Mouse (Mus musculus): ENCODE measurements around the gene Mpeg1.

The Mpeg1 gene

DNA sequence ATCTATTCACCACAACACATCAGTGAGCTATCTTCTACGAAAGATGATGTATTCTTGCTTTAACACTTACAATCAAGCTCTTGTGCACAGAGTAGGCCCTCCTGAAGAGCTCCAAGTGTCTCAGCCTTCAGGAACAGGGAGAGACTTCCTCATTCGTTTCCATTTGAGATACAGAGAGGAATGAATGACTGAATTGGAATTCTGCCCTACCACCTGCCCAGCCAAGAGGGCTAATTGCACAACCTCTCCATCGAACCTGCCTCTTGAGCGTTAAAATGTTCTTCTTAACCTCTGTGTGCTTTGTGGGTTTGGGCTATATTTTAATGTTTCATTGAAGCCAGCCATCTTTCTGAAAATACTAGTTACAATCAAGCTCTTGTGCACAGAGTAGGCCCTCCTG lies 4.1 kb downstream of the Mpeg1 start:
- no peak for DNase-seq (ENCODE audit: low read depth, low spot score)

DNA sequence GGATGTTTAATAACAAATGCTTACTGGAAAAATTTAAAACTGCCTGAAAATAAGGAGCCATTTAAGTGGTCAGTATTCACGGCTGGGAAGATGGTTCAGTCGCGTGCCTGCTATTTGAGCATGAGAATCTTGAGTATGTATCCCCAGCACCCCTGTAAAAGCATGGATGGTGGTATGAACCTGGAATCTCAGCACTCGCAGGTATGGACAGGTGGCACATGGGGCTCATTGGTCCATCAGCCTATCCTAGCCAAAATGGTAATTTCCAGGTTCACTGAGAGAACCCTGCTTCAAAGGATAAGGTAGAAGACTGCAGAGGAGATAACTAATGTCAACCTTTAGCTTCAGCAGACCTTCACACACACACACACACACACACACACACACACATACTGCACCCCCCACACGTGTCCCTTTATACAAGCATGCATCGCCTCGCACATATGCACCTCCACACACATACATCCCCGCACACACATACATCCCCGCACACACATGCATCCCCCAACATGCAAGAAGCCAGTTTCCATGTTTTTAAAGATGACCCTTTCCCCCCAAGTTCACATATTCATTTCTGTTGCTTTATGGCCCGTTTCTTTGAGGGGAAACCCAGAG lies 5.1 kb downstream of the Mpeg1 start:
- no peak for DNase-seq (ENCODE audit: low read depth, low spot score)

DNA sequence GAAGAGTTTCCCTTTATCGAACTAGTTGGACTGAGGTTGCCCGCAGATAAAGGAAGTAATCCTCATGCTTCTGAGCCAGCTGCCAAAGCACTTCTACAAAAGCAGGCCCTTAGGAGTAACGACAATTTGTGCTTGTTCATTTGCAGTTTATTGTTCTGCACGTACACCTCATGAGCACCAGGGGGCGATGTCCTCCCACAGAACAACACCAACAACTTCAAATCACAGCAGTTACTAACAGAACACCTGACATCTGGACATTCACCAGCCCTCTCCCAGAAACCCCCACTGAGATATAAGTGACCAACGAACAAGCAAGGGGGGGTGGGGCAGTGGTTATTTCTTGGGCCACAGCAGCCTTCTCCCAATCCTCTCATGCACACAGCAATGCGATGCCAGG lies 5.6 kb downstream of the Mpeg1 start:
- DNase-seq (ENCODE audit: low read depth, low spot score) = peak; percentile 57

DNA sequence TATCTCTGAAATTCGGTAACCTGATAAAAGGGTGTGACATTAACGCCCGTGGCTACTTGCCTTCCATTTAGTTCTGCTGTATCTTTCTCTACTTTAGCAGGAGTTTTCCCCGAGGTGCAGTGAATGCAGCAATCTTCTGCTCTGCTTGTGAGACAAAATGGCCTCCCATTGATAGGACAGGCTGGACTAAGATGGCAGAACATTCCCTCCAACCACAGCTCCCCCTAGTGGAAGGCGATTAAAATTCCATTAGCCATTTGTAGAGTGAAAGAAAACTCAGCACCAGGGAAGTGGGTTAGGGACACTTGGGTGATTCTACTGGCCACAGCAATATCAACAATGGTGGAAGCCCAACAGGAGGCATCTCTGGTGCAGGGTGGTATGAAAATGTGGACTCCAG lies 6.9 kb downstream of the Mpeg1 start:
- no peak for DNase-seq (ENCODE audit: low read depth, low spot score)

DNA sequence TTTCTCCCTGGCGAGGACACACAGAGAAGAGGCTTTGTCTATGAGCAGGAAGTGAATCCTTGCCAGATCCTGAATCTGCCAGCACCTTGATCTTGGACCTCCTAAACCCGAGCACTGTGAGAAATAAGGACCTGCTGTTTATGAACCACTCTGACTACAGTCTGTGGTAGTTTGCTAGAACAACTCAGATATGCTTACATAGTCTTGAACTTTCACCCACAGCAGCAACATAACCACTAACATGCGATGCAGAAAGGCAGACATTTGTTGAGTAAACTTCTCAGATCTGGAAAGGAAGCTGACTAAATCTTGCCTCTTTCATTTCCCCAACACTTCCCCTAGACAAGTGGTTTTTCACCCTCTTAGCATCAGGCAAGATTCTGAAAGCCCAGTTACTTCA lies 11.3 kb downstream of the Mpeg1 start:
- DNase-seq (ENCODE audit: low read depth, low spot score) = no peak

DNA sequence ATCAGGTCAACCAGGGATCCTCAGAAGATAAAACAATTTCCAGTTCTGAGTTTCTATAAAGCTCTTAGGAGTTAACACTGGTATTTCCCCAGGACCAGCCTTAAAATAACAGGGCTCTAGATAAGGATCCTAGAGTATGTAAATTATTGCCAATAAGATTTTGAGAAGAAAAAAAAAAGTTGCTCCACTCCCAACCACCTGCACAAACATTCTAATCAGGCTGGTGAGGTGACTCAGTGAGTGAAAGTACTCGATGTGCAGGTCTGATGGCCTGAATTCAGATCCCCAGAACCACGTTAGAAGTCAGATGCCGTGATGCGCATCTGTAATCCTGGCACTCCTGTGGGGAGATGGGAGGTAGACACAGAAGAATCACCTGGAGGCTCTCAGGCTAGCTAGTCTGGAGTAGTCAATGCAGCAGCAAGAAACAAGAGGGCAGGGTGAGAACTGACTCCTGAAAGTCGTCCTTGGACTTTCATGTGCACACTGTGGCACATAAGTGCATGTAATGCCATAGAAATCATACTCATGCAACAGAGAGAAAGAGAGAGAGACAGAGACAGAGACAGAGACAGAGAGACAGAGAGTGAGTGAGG lies 11.9 kb downstream of the Mpeg1 start:
- no peak for DNase-seq (ENCODE audit: low read depth, low spot score)

DNA sequence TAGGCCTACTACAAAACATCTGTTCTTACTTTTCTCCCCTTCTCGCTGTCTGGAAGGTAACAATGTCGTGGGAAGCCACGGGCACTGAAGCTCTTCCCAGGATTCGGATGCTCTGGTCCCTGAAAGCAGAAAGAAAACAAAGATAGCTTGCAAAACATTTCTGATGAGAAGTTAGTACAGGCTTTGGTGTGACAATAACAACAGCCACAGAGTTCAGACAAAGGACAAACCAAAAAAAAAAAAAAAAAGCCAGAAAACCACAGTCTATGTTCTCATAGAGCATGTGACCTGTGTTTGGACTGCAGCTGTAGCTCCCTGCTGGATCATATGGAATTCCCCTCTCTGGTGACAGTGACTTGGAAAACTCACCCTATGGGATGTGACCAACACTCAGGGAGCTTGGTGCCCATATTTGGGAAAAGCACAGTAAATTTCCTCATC lies 12.6 kb downstream of the Mpeg1 start:
- no peak for DNase-seq (ENCODE audit: low read depth, low spot score)

DNA sequence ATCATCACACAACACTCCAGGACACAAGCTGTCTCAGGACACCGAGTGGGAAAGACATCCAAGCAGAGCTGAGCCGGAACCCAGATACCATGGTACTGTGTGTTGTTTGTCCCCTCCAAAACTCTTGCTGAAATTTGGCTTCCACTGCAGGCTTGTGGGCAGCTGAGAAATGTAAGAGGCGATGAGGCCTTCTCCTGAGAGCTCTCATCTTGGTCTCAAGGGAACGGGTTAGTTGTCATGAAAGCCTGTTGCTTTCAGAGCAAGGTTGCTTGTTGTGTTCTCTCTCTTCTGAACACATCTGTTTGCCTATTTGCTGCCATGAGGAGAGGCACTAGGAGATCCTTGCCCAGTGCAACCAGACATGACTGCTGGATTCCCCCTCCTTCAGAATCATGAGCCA lies 13.4 kb downstream of the Mpeg1 start:
- DNase-seq (ENCODE audit: low read depth, low spot score) = no peak

DNA sequence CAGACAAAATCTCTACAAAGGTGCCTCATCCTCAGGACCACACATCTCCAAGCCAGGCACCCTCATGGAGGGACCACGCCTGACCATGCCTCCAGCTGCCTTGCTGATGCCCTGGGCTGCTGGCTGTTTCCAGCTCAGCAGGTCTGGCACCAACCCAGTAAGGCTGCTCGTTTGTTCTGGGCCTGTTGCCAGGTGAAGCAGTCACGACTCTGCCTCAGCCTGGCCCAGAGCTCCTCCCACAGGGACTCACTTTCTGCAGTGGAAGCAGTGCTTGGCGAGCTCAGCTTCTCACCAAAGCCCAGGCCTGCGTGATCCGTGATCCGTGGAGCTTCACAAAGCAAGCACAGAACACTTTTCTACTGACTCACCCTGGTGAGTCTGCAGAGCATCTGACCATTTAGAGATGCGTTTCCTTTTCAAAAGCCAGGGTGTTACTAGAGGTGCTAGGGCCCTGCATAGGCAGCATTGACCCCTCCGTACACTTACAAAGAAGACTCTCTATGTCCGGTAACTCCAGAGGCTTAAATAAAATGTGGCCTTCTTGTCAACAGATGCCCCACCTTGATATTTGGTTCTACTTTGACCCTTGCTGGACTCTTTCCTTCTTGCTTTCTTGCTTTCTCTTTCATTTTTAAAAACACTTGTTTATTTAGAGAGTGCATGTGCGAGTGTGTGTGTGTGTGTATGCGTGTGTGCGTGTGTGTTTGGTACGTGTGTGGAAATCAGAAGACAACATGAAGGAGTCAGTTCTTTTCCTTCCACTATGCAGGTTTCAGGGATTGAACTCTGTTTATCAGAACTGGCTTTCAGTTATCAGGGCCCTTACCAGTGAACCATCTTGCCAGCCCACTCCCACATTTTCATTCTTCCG lies 15.0 kb downstream of the Mpeg1 start:
- peak; percentile 92 for DNase-seq (ENCODE audit: low read depth, low spot score)

DNA sequence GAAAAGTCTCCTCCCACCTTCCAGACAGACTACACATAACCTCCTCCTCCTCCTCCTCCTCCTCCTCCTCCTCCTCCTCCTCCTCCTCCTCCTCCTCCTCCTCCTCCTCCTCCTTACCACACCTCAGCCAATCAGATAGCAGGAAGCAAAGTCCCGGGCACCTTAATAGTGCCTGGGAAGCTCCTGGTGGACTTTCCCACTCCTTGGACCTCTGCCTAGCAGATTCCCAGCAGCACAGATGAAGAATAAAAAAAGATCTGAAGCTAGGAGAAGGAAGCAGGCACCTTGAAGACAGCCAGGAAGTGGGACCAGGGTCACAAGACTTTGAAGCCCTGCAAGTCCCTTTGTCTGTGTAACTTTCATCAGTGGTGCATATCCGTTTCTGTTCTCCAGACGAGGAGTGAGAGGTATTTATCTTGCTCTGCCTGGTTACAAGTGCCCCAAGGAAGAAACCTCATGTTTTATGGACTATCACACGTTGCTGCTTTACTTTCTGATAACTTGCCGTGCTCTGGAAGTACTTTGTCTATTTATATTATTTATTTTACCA lies 16.2 kb downstream of the Mpeg1 start:
- DNase-seq (ENCODE audit: low read depth, low spot score) = no peak

DNA sequence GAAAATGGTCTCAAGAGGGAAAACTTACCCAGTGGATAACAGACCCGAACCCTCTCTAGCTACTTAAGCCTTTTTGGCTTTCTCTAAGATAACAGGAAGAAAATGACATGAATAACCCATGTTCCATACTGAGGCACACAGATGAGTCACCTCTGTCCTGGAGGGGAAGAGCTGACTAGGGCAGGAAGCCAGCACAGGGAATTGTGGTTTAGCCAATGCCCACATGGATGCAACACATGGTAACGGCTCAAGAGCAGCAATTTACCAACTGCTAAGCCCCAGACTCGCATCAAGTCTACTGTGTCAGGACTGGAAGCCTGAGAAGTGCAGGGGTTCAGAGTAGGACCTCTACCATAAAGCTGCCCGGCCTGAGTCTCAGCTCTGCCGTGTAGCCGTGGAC lies 17.8 kb downstream of the Mpeg1 start:
- no peak for DNase-seq (ENCODE audit: low read depth, low spot score)

DNA sequence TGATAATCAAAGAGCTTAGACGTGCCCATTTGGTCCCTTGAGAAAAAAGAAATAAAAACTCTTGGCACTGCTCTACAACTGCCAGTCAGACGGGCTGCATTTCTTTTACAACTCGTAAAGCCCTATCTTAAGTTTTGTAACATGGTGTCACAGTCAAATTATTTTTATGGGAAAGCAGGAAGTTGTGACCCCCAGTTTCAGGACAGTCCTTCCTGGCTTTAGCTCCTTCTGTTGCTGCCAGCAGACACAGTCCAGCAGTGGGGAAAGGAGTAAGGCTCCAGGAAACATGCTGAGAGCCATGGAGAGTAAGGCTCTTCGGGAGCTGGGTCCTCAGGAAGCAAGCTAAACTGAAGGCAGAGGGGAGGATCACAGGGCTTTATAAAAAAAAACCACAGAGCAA lies 23.2 kb downstream of the Mpeg1 start:
- DNase-seq (ENCODE audit: low read depth, low spot score) = no peak

DNA sequence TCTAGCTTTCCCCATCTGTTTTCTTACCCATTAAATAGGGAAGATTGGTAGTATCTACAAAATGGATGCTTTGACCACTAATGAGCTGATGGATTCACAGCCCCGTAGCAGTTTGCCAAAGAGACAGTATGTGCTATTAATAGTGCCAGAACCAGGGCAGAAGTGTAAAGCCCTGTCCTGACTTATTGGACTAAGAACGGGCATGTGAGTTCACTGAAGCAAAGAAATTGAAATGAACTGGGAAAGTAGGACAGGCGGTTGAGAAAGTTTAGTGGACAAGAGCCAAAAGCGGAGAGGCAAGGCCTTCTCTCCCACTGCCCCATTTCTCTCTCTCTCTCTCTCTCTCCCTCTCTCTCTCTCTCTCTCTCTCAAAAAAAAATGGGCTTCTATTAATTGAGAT lies 23.6 kb downstream of the Mpeg1 start:
- no peak for DNase-seq (ENCODE audit: low read depth, low spot score)

DNA sequence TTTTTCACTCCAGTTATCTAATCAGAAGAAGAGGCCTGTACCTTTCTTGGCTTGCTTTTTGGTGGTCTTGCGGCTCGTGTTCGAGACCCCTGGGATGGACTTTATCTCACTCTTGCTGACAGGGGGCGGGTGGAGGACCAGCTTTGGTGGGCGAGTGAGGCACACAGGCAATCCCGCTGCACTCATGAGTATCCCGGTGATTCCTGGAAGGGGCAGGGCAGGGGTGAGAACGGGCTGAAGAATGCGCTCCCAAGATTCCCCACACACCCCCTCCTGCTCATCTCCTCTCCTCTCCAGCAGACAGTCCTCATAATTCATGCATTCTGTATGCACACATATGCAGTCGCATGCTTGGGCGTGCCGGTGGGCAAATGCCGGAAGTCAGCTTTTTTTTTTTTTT lies 24.6 kb downstream of the Mpeg1 start:
- DNase-seq (ENCODE audit: low read depth, low spot score) = no peak

DNA sequence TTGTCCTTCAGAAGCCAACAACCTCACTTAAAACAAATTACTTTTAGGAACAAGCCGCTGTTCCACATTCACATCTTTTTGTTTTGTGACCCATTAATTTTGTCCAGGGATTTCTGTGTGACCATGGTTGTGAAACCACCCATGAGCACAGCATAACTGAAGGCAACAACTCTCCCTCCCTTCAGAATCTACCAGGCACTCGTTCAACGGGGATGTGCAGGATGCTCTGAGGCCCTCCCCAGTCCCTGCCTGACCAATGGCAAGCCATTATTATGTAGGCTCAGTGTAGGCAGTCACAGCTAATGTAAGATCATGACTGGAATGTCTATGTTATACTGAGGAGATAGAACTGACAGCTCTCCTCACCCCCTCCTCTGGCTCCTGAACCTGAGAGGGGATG lies 25.1 kb downstream of the Mpeg1 start:
- no peak for DNase-seq (ENCODE audit: low read depth, low spot score)

DNA sequence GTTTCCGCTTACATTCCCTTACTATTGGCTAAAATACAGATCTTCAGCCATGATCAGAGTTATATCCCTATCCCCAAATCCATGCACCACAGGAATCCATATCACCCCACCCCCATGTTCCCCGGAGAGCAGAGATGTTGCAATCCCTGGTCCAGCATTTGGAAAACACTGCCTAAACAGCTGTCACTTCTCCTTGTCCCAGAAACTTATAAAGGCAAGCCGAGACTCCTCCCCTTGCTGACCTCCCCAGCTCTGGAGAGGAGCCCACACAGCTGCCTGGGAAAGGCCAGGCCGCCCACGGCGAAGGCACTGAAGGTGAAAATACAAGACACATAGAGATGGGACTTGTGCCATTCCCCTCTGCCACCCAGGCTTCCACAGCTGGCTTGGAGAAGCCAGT lies 26.3 kb downstream of the Mpeg1 start:
- DNase-seq (ENCODE audit: low read depth, low spot score) = no peak

DNA sequence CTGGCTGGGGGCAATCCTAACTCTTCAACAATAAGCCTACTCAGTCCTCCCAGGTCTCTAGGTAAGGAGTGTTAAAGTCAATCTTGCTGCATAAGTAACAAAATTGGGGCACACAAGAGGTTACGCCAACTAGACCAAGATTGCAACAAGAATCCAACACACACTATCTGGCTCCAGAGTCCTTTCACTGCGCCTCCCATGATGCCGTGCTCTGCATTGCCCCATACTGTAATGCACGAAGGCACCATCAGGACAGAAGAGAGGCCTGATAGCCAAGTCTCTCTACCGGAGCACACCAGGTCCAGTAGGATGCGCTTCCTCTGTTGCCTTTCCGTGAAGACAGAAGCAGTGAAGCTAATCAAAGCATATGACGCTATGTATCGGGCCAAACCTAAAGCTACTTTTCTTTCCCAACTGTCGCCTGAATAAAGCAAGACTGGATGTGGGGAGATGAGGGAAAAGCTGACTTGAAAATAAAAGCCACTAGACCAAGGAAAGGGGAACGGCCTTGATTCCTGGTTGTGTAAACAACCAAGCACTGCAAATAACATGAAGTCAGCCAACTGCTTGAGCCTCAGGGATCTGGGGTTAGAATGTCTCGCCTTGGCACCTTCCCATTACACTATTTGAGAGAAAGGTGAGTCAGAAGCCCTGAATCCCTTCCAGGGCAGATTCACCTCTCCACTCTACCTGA lies 27.1 kb downstream of the Mpeg1 start:
- DNase-seq (ENCODE audit: low read depth, low spot score) = no peak

DNA sequence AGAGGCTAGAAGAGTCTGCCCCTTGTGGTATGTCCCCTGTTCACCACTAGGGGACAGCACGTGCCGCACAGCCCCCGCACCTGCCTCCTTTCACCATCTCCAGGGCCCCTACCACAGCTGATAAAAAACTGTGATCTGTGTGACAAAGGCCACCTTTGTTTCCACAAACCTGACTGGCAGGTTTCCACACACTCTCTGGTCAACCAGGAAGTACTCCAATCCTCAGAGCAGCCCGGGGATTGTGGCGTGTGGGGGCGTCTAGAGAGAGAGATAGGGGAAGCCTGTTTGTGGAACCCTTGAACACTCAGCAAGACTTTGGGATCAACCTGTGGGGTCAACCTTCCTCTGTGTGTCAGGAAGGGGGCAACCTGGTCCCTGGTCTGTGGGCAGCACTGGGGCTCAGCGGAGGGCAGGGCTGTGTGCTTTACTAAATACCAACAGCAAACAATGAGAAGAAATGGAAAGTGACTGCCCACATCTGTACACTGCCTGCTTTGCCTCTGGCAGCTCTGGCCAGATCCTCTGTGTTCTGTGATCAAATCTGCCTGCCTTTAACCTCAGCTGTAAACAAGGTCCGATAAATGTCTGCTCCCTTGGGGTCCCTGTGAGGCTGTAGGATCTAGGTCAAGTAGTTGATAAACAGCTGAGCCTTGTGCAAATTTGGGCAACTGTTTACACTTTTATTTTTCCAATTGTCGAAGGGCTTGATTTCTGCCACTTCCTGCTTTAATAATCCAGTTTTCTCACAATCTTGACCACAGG lies 27.8 kb downstream of the Mpeg1 start:
- no peak for DNase-seq (ENCODE audit: low read depth, low spot score)

DNA sequence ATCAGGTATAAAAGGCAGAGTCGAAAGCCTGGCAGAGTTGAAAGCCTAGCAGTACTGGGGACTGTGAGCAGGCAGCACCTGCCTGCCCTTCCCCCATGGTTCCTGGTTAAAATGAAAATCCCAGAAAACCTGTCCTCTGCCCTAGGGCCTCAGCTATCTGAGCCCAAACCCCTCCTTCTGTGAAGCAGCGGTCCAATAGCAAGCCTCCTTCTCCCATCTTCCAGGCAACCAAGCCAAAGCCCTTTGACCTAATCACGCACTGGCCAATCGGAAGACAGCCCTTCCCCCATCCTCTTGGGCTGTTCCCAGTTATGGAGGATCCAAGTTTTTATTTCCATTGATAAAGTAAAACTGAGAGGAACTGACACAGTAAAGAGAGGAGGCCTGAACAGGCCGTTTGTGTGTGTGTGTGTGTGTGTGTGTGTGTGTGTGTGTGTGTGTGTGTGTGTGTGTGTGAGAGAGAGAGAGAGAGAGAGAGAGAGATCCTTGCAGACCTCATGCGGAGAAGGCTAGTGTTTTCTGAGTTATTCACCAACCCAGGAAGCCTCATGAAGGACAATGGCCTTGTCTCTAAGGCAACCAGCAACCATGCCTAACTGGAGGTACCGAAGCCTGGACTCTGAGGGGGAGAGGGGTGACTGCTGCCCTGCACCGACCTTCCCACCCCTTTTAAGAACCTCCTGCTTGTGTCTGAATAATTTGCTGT lies 28.5 kb downstream of the Mpeg1 start:
- DNase-seq (ENCODE audit: low read depth, low spot score) = no peak

DNA sequence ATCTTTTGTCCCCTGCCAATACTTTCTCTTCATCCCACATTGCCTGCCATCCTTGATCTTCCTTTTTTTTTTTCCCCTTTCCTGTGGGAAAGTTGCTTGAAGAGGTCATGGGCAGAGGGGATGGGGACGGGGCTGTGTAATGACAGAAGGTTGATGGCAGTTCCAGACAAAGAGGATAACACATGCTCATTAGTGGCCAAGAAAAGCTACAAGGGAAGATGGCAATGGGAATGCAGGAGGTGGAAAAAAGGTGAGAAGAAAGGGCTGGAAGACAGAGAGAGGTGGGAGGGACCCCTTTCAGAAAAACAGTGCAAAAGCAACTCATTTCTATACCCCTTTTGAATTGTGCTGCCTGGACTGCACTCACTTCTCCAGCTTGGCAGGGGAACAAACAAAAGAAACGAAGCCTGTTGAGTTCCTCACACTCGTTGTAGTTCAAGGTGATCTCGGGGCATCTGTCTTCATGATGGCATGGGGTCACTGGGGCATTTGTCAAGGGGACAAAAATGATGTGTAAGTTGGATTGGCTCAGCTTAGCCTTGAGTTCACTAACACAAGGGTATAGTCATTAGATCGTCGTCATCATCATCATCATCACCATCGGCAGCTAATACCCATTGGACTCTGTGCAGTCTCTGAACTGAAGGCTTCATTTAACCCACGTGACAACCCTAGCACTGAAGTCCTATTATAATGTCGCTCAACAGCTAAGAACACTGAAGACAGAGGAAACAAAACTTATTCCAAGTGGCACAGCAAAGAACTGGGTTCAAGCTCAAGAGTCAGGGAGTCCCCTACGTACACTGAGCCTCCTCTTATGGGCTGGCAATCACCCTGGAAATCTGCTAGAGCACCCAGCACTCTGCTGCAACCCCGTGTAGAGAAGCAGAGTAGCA lies 29.3 kb downstream of the Mpeg1 start:
- DNase-seq (ENCODE audit: low read depth, low spot score) = no peak

Data from telencephalon, adult 2 months (tissue).